Mouse (Mus musculus) forebrain, embryonic 13.5 days (tissue): Measurements from ENCODE around the gene Lrsam1. TPM values are rescaled to one million over a fixed set of nuclear protein-coding genes. Genes with fewer than 3 reads are reported as not detected.

ENCODE experiments used
- polyA plus RNA-seq: library from polyadenylated mRNA; unstranded; fragments of >200 nt; fragmentation: Nextera tagmentation; extraction: Ambion mirVana; gene quantifications from 2 replicates; pipeline ENCODE4 v1.2.1, GENCODE M21; 2015

The Lrsam1 gene
- polyA plus RNA-seq, 1 experiment from 2014 or later = 14.8 TPM

Other genes starting within 250 kb of the Lrsam1 start
- 90.3 and 99.9 TPM in 2 replicates for gene Cdk9, start 248.5 kb downstream of the Lrsam1 start, polyA plus RNA-seq
- gene Sh2d3c, start 240.6 kb downstream of the Lrsam1 start, polyA plus RNA-seq = 23.5 and 29.2 TPM in 2 replicates
- gene 6330409D20Rik, start 220.6 kb downstream of the Lrsam1 start, polyA plus RNA-seq = 1.6 and 2.5 TPM in 2 replicates
- 55.8 and 62.2 TPM in 2 replicates for gene Tor2a, start 204.4 kb downstream of the Lrsam1 start, polyA plus RNA-seq
- gene Ttc16, start 186.0 kb downstream of the Lrsam1 start, polyA plus RNA-seq = 0.43 and 0.48 TPM in 2 replicates
- 4.6 and 5.4 TPM in 2 replicates for gene Ptrh1, start 185.8 kb downstream of the Lrsam1 start, polyA plus RNA-seq
- gene Cfap157, start 177.2 kb downstream of the Lrsam1 start, polyA plus RNA-seq = 0.45 and 1.4 TPM in 2 replicates
- 97.5 and 109 TPM in 2 replicates for gene Stxbp1, start 114.4 kb downstream of the Lrsam1 start, polyA plus RNA-seq
- 21.1 and 23.7 TPM in 2 replicates for gene Fam129b, start 85.5 kb downstream of the Lrsam1 start, polyA plus RNA-seq
- 111 and 118 TPM in 2 replicates for gene Rpl12, start 55 bp downstream of the Lrsam1 start, polyA plus RNA-seq
- 15.4 and 18.3 TPM in 2 replicates for gene Slc2a8, start 20.5 kb upstream of the Lrsam1 start, polyA plus RNA-seq
- gene Garnl3, start 170.0 kb upstream of the Lrsam1 start, polyA plus RNA-seq = 12.1 and 12.2 TPM in 2 replicates